Mouse (Mus musculus) hindbrain, postnatal 0 days (tissue): Measurements from ENCODE around the gene Prcd. TPM values are rescaled to one million over a fixed set of nuclear protein-coding genes. Genes with fewer than 3 reads are reported as not detected.

Source experiments
- ATAC-seq: fragments of 200-750 bp; cut with Nextera tagmentation; 2 replicates; pipeline ENCODE4 v1.8.0; 2017; ENCODE audit warnings: mild to moderate bottlenecking, moderate TSS enrichment, moderate library complexity
- DNase-seq: peaks from one replicate; pipeline ENCODE4 v3.0.0-alpha.2; 2015; ENCODE audit warnings: low spot score
- H3K27ac ChIP-seq: fragments of 300-500 bp; sonication (generic); 2 replicates; pipeline ENCODE4 v1.5.1; 2014; ENCODE audit warnings: mild to moderate bottlenecking
- H3K27me3 ChIP-seq: fragments of 300-500 bp; sonication (generic); 2 replicates; pipeline ENCODE4 v1.6.1; 2014; ENCODE audit warnings: low read length, mixed read lengths; ENCODE audit not compliant: insufficient read depth
- H3K36me3 ChIP-seq: fragments of 300-500 bp; sonication (generic); 2 replicates; pipeline ENCODE4 v1.6.1; 2014; ENCODE audit warnings: low read length, mixed read lengths; ENCODE audit not compliant: insufficient read depth
- H3K4me1 ChIP-seq: fragments of 300-500 bp; sonication (generic); 2 replicates; pipeline ENCODE4 v1.6.1; 2014; ENCODE audit warnings: antibody characterized with exemption, low read length, mixed read lengths; ENCODE audit not compliant: insufficient read depth
- H3K4me2 ChIP-seq: fragments of 300-500 bp; sonication (generic); 2 replicates; pipeline ENCODE4 v1.6.1; 2014; ENCODE audit warnings: low read depth, mild to moderate bottlenecking, low read length, moderate library complexity, mixed read lengths
- H3K4me3 ChIP-seq: fragments of 300-500 bp; sonication (generic); 2 replicates; pipeline ENCODE4 v1.5.1; 2014; ENCODE audit warnings: low read length
- H3K9ac ChIP-seq: fragments of 300-500 bp; sonication (generic); replicated peaks from 2 replicates; pipeline ENCODE4 v1.6.1; 2014; ENCODE audit warnings: mild to moderate bottlenecking, low read length, moderate library complexity, mixed read lengths
- H3K9me3 ChIP-seq: fragments of 300-500 bp; sonication (generic); 2 replicates; pipeline ENCODE4 v1.6.1; 2016; ENCODE audit warnings: low read length, mixed read lengths
- CTCF ChIP-seq: IDR thresholded peaks from 2 replicates; pipeline ENCODE4 v1.5.1; 2016; ENCODE audit warnings: antibody characterized with exemption, control low read depth, low read depth
- WGBS: fragments of 180-500 bp; shearing (Covaris S2); extraction: QIAGEN DNeasy Blood & Tissue Kit; methylation state at CpG from one replicate; pipeline ENCODE4 v1.1.7; 2014; 5-methylcytosine and 5-hydroxymethylcytosine counted together
- polyA plus RNA-seq: library from polyadenylated mRNA; unstranded; fragments of >200 nt; fragmentation: Nextera tagmentation; extraction: Ambion mirVana; gene quantifications from 2 replicates; pipeline ENCODE4 v1.2.1, GENCODE M21; 2015
- total RNA-seq: library from RNA; depleted of rRNA; stranded (reverse); fragments of >200 nt; gene quantifications from 2 replicates; pipeline ENCODE4 v1.2.3, GENCODE M21; 2014

The Prcd gene
- total and polyA plus RNA-seq, 2 experiments from 2014 or later: 1.2 to 5.3 TPM

DNA sequence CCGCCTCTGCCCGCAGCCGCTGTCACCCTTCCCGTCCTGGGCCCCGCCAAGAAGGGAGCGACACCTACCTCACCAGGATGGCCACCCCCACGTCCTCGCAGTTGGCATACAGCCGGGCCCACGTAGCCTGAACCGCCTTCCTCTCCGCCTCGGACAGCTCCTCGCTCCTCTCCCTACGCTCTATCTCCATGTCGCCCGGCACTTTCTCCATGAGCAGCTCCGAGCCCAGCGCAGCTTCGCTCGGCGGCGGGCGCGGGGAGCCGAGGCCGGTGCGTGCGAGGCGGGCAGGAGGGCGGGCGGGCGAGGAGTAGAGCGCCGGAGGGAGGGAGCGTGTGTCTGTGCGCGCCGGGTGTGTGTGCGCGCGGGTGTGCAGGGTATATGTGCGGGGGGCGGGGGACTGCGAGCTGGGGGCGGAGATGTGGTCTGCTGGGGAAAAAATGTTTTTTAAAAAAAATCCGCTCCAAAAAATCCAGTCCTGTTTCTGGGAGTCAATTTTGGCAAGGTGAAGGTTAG lies 431 bp downstream of the Prcd start:
- H3K4me3 ChIP-seq: peak overlapping the region; percentile 64
- H3K4me1 ChIP-seq: peaks cover 25% of the 10 kb centered on the region
- no peaks in the 10 kb centered on the region; the same call in 1 of the 2 replicates for H3K36me3 ChIP-seq
- ATAC-seq: peak; percentile 52; the same call in 1 of the 2 replicates
- DNase-seq: peak; percentile 63
- under 1% methylated on average over 46 of the region's 47 CpGs for whole genome bisulfite sequencing
- H3K27ac ChIP-seq: peak overlapping the region; percentile 75
- H3K27me3 ChIP-seq: no peaks in the 10 kb centered on the region
- H3K9ac ChIP-seq: peak overlapping the region; percentile 79
- peak overlapping the region; percentile 95 for H3K4me2 ChIP-seq
- no peaks in the 10 kb centered on the region for H3K9me3 ChIP-seq
- TF ChIP-seq CTCF: no peak

DNA sequence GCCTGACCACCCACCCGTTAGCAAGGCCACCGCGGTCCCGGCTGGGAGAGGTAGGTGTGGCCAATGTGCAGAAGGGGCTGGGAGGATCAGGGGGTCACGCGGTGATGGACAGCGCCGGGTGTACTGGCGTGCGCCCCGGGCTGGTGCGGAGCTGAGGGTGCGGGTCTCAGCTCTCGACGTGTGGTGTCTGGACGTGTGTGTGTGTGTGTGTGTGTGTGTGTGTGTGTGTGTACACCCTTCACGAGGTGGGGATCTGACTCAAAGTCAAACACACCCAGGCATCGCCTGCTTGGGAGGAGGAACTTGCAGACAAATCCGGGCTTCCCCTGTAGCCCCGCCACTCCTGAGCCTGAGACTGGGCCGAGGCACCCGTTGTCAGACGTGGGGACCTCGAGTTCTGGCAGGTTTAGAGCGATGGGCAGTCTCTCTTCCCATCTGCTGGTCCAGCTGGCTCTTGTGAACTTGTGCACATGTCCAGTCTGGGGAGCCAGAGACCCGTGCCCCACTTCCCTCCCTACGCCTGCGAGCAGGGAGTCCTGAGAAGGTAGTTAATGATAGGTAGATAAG lies 1.0 kb downstream of the Prcd start, which contains the start of gene Cygb:
Gene Cygb (minus strand): TSS at position 59 of the 567 bp plus-strand sequence.
- DNase-seq (peak; percentile 51), ATAC-seq (peak; percentile 65)
- 5% methylated on average over 28 of the region's 28 CpGs for WGBS
- Histone ChIP-seq H3K4me1 (peaks cover 25% of the 10 kb centered on the region), H3K9ac (peak within 1 kb of the TSS; percentile 79), H3K27me3 (no peaks in the 10 kb centered on the region), H3K36me3 (no peaks in the 10 kb centered on the region; the same call in 1 of the 2 replicates), H3K27ac (peak within 1 kb of the TSS; percentile 75), H3K9me3 (no peaks in the 10 kb centered on the region), H3K4me3 (peak within 1 kb of the TSS; percentile 64), H3K4me2 (peak within 1 kb of the TSS; percentile 95)
- TF ChIP-seq CTCF: no peak

DNA sequence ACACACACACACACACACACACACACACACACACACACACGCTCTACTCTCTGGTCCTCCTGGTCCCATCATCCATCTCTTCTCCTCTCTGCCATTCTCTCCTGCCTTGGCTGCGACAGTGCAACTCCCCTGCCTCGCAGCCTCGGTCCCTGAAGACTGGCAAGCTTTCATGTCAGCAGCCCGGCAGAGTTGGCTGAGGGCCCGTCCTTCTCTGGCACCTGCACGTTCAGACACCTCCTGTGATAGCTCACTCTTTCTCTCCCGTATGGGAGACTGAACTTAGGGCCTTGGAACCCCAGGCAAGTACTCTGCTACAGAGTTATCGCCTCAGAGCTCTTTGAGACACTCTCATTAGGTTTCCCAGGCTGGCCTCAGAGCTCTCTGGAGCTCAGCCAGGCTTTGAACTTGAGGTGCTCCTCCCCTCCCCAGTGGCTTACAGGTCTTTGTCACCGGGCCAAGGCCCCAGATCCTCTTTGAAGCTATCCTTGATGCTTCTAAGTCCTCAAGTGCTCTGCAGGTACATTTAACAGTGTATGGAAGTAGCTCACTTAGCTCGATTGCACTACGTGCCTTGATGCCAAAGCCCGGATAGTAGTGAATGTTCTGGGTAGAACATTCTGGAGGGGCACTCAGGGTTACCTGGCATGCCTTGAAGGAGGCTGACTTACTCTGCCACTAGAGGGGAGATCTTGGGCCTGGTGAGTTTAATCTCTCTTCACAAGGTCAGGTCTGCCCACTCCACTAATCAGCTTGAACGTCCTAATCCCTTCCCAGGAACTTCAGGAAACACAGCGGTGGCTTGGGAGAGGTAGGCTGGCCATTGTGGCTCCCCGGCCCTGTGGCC lies 3.2 kb downstream of the Prcd start:
- Histone ChIP-seq H3K4me2 (no peak overlapping the region), H3K27me3 (no peaks in the 10 kb centered on the region), H3K4me3 (no peak overlapping the region), H3K9me3 (no peaks in the 10 kb centered on the region), H3K4me1 (peaks cover 35% of the 10 kb centered on the region), H3K36me3 (no peaks in the 10 kb centered on the region), H3K9ac (no peak overlapping the region), H3K27ac (peak overlapping the region; percentile 62; the same call in 1 of the 2 replicates)
- TF ChIP-seq CTCF: no peak
- no peak for ATAC-seq
- DNase-seq: no peak
- WGBS: 45% methylated on average over 16 of the region's 16 CpGs

DNA sequence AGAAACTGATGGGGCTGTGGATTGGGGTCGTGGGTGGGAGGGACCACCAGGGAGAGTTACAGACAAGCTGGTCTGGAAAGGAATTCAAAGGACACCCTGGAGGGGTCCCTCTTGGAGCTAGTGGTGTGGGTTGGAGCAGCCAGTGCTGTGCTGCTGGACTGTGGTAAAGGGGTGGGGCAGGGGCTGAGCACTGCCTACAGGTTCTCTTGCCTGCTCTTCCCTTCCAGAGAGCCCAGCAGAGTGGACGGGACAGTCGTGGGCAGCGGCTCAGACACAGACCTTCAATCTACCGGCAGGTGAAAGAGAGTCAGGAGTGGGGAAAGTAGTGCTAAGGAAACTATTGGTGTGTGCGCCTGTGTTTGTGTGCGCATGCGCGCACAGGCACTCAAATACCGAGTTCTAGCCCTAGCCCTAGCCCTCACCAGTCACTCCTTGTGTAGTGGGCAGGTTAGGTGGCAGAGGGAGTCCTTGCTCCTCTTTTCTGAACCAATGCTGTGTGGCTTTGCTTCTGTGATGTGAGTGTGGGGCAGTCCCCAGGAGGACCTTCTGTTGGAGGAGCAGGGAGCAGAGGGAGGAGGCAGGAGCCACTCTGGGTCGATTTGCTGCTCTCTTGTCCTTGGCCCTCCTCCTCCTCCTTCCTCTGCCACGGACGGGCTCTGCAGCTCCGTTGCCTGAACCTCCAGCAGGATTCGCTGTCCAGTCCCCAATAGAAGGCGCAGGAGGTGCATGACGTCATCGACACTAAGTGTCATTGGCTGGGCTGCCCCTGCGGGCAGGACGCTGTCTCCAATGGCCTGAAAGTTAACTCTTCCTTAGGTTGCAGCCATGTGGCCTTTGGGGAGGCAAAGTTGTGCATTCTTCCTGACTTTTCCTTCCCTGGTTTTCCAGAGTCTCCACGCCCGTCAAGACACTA lies 4.2 kb downstream of the Prcd start:
- Histone ChIP-seq H3K36me3 (no peaks in the 10 kb centered on the region), H3K4me2 (peak overlapping the region; percentile 50), H3K9me3 (no peaks in the 10 kb centered on the region), H3K4me1 (peaks cover 36% of the 10 kb centered on the region), H3K9ac (no peak overlapping the region), H3K4me3 (no peak overlapping the region), H3K27me3 (no peaks in the 10 kb centered on the region), H3K27ac (peak overlapping the region; percentile 62; the same call in 1 of the 2 replicates)
- peak; percentile 65 for TF ChIP-seq CTCF
- peak; percentile 97 for DNase-seq
- 8% methylated on average over 22 of the region's 22 CpGs for WGBS
- ATAC-seq: peak; percentile 81

DNA sequence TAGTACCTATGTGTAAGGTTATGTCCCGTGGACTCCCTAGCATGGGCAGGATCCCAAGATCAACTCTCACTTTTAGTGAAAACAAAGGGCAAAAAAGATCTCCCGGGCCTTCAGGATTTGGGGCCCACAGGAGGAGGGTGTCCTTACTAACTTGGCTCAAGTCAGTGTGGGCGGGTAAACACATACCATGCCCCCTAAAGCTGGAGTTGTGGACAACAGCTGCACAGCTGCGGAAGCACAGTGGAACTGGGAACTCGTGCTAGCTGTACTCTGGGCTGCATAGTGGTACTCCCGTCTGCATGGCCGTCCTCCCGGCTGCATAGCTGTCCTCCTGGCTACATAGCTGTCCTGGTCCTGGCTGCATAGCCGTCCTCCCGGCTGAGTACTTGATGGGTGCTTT lies 4.9 kb downstream of the Prcd start:
- Histone ChIP-seq H3K9ac (no peak overlapping the region), H3K27ac (no peak overlapping the region), H3K4me2 (0 out of 2 replicates have a peak overlapping the region, but pooled peaks have one; percentile 50), H3K4me1 (peaks cover 39% of the 10 kb centered on the region), H3K27me3 (no peaks in the 10 kb centered on the region), H3K36me3 (no peaks in the 10 kb centered on the region), H3K9me3 (no peaks in the 10 kb centered on the region), H3K4me3 (no peak overlapping the region)
- 44% methylated on average over 10 of the region's 10 CpGs for WGBS
- ATAC-seq: no peak
- no peak for TF ChIP-seq CTCF
- no peak for DNase-seq

DNA sequence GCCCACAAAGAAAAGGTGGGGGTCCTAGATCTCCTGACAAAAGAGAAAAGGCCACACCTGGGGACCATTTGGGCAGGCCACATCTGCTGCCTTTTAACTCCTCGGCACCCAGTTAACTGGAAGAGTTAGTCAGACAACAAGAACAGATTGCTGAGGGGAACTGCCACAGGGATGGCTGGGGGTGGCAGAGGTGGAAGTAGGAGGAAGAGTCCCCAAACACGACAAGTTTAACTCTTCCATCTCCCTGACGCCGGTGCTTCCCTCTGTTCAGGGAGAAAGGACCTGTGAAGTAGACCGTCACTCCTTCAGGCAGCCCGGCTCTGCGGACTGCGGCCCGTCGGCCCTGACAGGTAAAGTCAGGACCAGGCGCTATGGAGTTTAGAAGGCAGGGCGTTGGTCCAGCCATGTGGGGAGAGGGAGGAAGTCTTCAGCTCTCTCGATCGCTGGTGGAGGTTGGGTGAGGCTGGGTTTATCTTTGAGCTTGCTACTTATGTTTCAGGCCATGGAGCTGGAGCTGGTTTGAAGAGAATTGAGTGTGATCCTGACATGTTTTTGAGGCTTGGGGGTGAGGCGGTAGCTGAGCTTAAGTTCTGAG lies 5.8 kb downstream of the Prcd start:
- H3K9ac ChIP-seq: no peak overlapping the region
- no peak overlapping the region for H3K4me2 ChIP-seq
- TF ChIP-seq CTCF: no peak
- H3K4me3 ChIP-seq: no peak overlapping the region
- H3K27ac ChIP-seq: no peak overlapping the region
- DNase-seq: no peak
- H3K36me3 ChIP-seq: no peaks in the 10 kb centered on the region
- H3K9me3 ChIP-seq: no peaks in the 10 kb centered on the region
- no peak for ATAC-seq
- 82% methylated on average over 15 of the region's 15 CpGs for WGBS
- no peaks in the 10 kb centered on the region for H3K27me3 ChIP-seq
- peaks cover 42% of the 10 kb centered on the region for H3K4me1 ChIP-seq
